Mouse (Mus musculus) myocyte (in vitro differentiated cells): Measurements from ENCODE around the gene Shisa9.

Experiments used
- CEBPB ChIP-seq: IDR thresholded peaks from 2 replicates; pipeline ENCODE4 v1.6.1; 2011; ENCODE audit warnings: mild to moderate bottlenecking, moderate library complexity; ENCODE audit not compliant: poor library complexity, insufficient read depth, severe bottlenecking
- E2F4 ChIP-seq: IDR thresholded peaks from one replicate; pipeline ENCODE4 v1.6.1; 2011; ENCODE audit warnings: mild to moderate bottlenecking, control low read depth, moderate library complexity; ENCODE audit not compliant: insufficient read depth
- MAX ChIP-seq: IDR thresholded peaks from one replicate; pipeline ENCODE4 v1.6.1; 2011; ENCODE audit warnings: low read depth, mild to moderate bottlenecking, control low read depth
- MYOD1 ChIP-seq, 3 experiments: IDR thresholded peaks; one replicate each; pipeline ENCODE4 v1.6.1; 2011; ENCODE audit warnings: control low read depth in 2 of 3, low read depth in 2 of 3, mild to moderate bottlenecking in 2 of 3, moderate library complexity in 1 of 3; ENCODE audit not compliant: insufficient read length in 2 of 3, control insufficient read depth in 1 of 3
- POLR2A ChIP-seq: IDR thresholded peaks from one replicate; pipeline ENCODE4 v1.6.1; 2011; ENCODE audit warnings: low read depth, mild to moderate bottlenecking, control low read depth, moderate library complexity; ENCODE audit not compliant: insufficient read length
- POLR2AphosphoS2 ChIP-seq: IDR thresholded peaks from one replicate; pipeline ENCODE4 v1.6.1; 2011; ENCODE audit warnings: low read depth, control low read depth; ENCODE audit not compliant: insufficient read length
- REST ChIP-seq: IDR thresholded peaks from one replicate; pipeline ENCODE4 v1.6.1; 2011; ENCODE audit warnings: mild to moderate bottlenecking, control low read depth, moderate library complexity; ENCODE audit not compliant: insufficient read depth, insufficient read length
- SRF ChIP-seq: IDR thresholded peaks from one replicate; pipeline ENCODE4 v1.6.1; 2011; ENCODE audit warnings: low read depth; ENCODE audit not compliant: control insufficient read depth, insufficient read length
- TCF12 ChIP-seq: IDR thresholded peaks from one replicate; pipeline ENCODE4 v1.6.1; 2011; ENCODE audit warnings: mild to moderate bottlenecking, control low read depth; ENCODE audit not compliant: poor library complexity, insufficient read depth, severe bottlenecking
- USF1 ChIP-seq: IDR thresholded peaks from one replicate; pipeline ENCODE4 v1.6.1; 2011; ENCODE audit warnings: low read depth, mild to moderate bottlenecking, control low read depth, moderate library complexity

GRCm38 (mm10) chr16:11983616-11984270, at the start of gene Shisa9:
- TF ChIP-seq SRF (no peak), MAX (no peak), POLR2A (no peak), REST (no peak), TCF12 (no peak), CEBPB (no peak), USF1 (no peak), MYOD1 (IDR thresholded peaks at IDR 0.05; ENCODE audit: control insufficient read depth in 1 of 3, insufficient read length in 2 of 3, low read depth in 2 of 3) (no peak), E2F4 (no peak), POLR2AphosphoS2 (no peak)
